Mouse (Mus musculus): Measurements from ENCODE around the gene Ntrk2. TPM values are rescaled to one million over a fixed set of nuclear protein-coding genes. Genes with fewer than 3 reads are reported as not detected.
"Not testable (repeated sequence)": the region's sequence is repeated elsewhere in the genome, so short reads cannot be mapped to it uniquely, and the experiment has no call there.

Gene Ntrk2
- polyA plus RNA-seq, 3 experiments from 2014 or later, result 0.07 TPM; not detected in 2

GRCm38 (mm10) chr13:58972511-58972910 lies 166.1 kb downstream of the Ntrk2 start:
- no peak for ATAC-seq

GRCm38 (mm10) chr13:58996447-58996846 lies 190.1 kb downstream of the Ntrk2 start:
- no peak for ATAC-seq

GRCm38 (mm10) chr13:58997763-58998162 lies 191.4 kb downstream of the Ntrk2 start:
- ATAC-seq, result no peak

GRCm38 (mm10) chr13:58999373-59000053 lies 193.1 kb downstream of the Ntrk2 start:
- no peak for ATAC-seq

GRCm38 (mm10) chr13:59002943-59003806 lies 196.8 kb downstream of the Ntrk2 start:
- ATAC-seq, result no peak

GRCm38 (mm10) chr13:59003807-59004173 lies 197.4 kb downstream of the Ntrk2 start:
- no peak for ATAC-seq

GRCm38 (mm10) chr13:59004579-59004978 lies 198.2 kb downstream of the Ntrk2 start:
- no peak for ATAC-seq

GRCm38 (mm10) chr13:59009855-59010254 lies 203.5 kb downstream of the Ntrk2 start:
- ATAC-seq, result no peak

- ATAC-seq, result no peak
Observed at GRCm38 (mm10) chr13:59010893-59011529, 204.6 kb downstream of the Ntrk2 start.

GRCm38 (mm10) chr13:59011530-59011903 lies 205.1 kb downstream of the Ntrk2 start:
- ATAC-seq, result no peak

GRCm38 (mm10) chr13:59015360-59015759 lies 209.0 kb downstream of the Ntrk2 start:
- no peak for ATAC-seq

- ATAC-seq, result no peak
Observed at GRCm38 (mm10) chr13:59017121-59017520, 210.8 kb downstream of the Ntrk2 start.

- no peak for ATAC-seq
Observed at GRCm38 (mm10) chr13:59022251-59023042, 216.1 kb downstream of the Ntrk2 start.

- no peak for ATAC-seq
Observed at GRCm38 (mm10) chr13:59025653-59026052, 219.3 kb downstream of the Ntrk2 start.

- no peak for ATAC-seq
Observed at GRCm38 (mm10) chr13:59027436-59027835, 221.1 kb downstream of the Ntrk2 start.

- no peak for ATAC-seq
Observed at GRCm38 (mm10) chr13:59028546-59028945, 222.2 kb downstream of the Ntrk2 start.

GRCm38 (mm10) chr13:59030574-59030973 lies 224.2 kb downstream of the Ntrk2 start:
- no peak for ATAC-seq

GRCm38 (mm10) chr13:59040156-59040915 lies 234.0 kb downstream of the Ntrk2 start:
- no peak for ATAC-seq

GRCm38 (mm10) chr13:59041013-59041764 lies 234.8 kb downstream of the Ntrk2 start:
- ATAC-seq, result no peak

- no peak for ATAC-seq
Observed at GRCm38 (mm10) chr13:59052188-59052587, 245.8 kb downstream of the Ntrk2 start.

GRCm38 (mm10) chr13:59054331-59054730 lies 248.0 kb downstream of the Ntrk2 start:
- ATAC-seq, result not testable (repeated sequence)

Measured in inflammation-experienced regulatory T-cells, adult 6 months (primary cell).